Mouse (Mus musculus) MN1 (cell line): ENCODE data around the gene Bnip1.
A peak's percentile ranks its signal among the peaks of the same experiment; 100 is the strongest.

ENCODE experiments used
- DNase-seq: peaks from one replicate; pipeline ENCODE4 v3.0.0-alpha.2; 2016; ENCODE audit warnings: low spot score

The Bnip1 gene

GRCm38 (mm10) chr17:26793068-26793765 is 12.4 kb downstream of the Bnip1 start:
- no peak for DNase-seq

GRCm38 (mm10) chr17:26794744-26795143 is 13.9 kb downstream of the Bnip1 start:
- DNase-seq = peak; percentile 73

DNA sequence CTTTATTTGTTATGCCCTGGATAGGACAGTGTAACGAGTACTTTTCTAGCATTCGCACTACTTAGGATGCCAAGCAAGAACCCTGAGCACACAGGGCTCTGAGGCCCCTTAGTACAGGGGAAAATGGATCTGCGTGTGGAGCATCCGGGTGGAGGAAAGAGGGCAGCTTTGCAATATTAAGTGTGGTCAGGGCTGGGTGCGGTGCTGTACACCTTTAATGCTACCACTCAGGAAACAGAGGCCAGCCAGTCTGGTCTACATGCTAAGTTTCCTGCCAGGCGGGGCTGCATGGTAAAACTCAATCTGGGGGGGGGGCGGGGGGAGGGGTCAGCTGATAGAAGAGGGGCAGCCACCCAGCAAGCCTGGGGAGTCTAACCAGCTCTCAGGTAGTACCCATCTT is 14.5 kb downstream of the Bnip1 start:
- no peak for DNase-seq

DNA sequence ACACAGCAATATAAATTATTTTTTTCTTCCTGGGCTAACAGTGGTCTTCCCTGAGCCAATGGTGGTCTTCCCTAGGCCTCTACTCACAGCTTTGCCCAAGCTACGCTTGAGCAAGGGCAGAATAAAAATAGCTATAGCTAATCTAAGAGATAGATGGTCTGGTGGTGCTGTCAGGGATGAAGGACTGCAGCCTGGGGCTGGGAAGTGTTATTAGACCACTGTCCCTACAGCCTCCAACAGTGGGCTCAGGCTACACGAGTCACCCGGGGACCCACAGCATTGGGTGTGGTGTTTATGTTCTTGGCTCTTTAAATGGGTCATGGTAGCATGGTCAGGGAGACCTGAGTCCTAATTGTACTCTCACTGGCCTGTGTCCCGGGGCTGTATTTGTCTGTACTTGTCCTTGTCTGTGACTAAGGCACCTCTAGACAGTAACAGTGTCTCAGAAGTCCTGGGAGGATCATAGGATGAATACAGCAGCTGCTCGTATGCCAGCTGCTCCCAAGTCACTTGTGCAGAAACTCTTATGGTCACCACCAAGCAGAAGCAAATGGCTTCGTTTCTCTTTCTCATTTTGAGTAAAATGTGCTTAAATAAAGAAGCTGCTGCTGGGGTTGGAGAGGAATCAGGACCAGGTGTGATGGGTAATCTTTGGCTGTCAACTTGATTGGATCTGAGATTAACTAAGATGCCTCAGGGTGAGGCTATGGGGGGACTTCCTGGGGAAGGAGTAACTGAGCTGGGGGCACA is 16.7 kb downstream of the Bnip1 start:
- no peak for DNase-seq

- no peak for DNase-seq
Observed at GRCm38 (mm10) chr17:26802886-26803285, 22.0 kb downstream of the Bnip1 start.

GRCm38 (mm10) chr17:26812607-26813006 is 31.7 kb downstream of the Bnip1 start:
- DNase-seq = no peak

DNA sequence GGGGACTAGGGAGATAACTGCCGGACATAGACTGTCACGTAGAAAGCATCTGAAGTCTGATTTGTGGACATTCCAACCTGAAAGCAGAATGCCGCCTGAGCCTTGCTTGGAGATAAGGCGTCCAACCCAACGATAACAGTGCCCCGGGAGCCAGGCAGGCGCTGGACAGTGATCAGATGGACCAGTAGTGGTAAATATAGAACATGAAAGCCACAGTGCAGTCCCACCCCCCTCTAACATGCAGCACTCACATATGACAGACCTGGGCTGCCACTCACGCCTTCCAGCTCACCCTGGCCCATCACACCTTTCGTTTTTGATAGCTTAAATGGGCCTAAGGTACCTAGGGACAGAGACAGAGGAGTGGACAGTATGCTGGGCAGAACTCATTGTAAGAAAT is 32.6 kb downstream of the Bnip1 start:
- DNase-seq = no peak

DNA sequence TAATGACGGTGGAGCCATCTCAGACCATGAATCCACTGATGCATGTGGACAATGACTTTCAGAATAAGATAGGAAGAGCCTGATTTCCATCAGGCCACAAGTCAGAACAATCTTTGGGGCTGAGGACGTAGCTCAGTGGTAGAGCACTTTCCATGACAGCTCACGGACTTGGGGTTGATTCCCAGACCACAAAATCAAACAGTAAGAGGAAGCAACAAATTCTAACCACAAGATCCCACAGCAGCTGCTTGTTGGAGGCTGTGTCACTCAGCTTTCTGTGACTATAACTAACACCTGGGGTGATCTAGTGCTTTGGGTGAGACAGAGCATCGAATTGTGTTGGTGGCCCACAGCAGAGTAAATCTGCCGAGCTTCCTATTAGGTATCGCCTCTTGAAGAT is 35.9 kb downstream of the Bnip1 start:
- DNase-seq = no peak

DNA sequence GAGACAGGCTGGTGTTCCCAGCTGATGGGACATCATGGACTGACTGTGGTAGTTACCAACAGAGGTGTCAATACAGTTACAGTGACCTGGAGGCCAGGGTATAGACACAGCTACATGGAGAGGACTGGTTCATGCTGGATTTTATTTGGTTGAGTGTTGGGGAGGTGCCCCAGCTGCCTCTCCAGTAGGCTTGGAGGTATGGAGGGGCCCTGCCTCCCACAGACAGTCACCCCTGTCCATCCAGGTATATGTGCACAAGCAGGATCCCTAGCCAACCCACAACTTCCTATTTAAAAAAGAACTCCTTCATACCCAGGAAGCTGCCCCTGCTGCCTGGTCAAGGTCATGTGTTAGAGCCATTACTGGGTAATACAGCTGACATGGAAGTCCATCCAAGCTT is 36.9 kb downstream of the Bnip1 start:
- DNase-seq = no peak

GRCm38 (mm10) chr17:26826131-26826530 is 45.3 kb downstream of the Bnip1 start:
- no peak for DNase-seq

DNA sequence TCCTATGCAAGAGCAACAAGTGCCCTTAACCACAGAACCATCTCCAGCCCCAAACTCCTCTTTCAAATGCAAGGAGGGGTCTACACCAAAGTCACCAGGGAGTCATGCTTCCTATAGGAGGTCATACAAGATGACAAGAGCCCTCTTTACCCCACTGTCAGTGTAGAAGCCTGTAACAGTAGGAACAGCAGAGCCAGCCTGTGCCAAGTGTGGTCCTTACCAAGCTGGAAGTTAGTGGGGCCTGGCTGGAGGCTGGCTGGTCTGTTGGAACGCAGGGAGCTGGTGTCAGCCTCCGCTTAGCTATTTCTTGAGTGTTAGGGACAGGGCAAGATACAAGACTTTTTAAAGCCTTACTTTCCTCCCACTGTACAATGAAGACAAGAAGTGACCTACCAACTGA is 52.9 kb downstream of the Bnip1 start:
- no peak for DNase-seq

- DNase-seq = no peak
Observed at GRCm38 (mm10) chr17:26834302-26834965, 53.6 kb downstream of the Bnip1 start.

DNA sequence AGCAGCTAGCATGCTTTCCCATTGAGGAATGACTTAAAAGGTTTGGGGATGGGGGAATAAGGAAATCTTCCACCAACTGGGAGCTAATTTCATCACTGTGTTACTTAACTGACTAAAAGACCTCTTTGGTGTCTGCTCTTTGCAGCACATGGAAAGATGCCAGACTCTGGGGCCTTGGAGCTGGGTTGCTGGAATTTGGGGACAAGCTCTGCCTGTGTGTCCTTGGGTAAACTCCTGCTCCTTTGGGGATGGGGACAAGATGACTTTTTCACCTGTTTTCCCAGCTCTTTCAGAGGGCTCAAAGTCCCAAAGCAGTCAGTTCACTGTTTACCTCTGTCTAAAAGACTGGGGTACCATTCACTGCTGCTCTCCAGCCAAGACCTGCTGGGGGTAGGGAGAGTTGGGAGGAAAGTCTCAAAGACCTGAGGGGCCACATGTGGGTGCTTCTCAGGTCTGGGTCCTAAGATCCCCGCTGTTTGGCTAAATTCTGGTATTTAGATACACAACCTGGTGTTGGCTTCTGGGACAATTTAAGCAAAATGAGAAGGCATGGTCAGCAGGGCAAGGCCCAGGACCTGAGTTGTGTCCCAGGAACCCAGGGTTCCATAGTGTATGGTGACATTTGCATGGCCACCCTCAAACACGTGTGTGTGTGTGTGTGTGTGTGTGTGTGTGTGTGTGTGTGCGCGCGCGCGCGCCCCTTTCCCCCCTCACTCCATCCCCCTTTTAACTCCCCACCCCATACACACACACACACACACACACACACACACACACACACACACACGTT is 54.3 kb downstream of the Bnip1 start:
- no peak for DNase-seq

DNA sequence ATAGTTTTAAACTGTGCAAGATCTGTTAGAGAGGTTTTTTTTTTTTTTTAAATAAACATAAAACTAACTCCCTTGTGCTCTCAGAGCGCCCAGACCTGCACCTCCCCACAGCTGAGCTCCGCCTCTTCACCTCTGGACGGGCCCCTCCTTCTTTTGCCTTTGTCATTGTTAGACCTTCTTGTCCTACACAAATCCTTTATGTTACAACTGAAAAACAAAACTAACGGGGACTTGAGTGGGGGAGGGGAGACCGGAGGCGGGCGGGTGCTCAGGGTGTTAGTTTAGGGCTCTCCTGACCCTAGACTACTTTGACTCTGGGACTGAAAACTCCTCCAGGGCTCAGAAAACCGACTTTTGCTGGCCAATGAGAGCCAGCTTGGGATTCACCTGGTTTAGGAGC is 55.1 kb downstream of the Bnip1 start:
- DNase-seq = no peak

DNA sequence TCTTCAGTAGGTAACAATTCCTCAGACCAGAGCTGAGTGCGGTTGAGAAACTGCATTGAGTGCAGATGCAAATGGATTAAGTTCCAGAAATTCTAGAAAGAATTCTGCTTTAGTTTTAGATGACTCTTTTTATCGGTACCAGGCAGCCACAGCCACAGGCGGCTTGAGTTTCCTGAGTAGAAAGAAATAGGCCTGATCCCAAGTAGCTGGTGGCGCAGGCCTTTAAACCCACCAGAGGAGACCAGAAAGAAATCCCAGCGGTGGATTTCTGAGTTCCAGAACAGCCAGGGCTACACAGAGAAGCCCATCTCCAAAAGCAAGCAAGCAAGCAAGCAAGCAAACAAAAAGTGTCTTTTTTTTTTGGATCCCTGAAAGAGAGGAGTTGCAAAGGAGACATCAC is 55.5 kb downstream of the Bnip1 start:
- DNase-seq = no peak

- no peak for DNase-seq
Observed at GRCm38 (mm10) chr17:26836786-26837545, 56.1 kb downstream of the Bnip1 start.

DNA sequence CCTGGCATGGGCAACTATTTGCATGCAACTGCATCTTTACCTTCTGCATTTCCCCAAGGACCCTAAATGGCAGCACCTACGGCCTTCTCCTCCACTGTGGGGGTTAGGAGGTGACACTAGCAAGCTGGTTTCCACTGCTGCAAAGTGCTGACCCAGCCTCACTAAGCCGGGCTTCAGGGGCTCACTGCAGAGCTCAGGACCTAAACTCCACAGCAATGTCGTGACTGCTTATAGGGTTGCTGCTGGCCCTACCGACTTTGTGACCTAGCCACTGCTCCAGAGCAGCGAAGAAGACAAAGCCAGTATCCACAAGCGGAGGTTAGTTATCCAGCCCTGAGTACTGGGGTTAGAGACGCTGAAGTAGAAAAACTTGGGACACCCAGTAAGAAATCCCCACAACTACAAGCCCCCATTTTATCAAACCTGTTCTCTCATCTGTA is 56.7 kb downstream of the Bnip1 start:
- DNase-seq = no peak

DNA sequence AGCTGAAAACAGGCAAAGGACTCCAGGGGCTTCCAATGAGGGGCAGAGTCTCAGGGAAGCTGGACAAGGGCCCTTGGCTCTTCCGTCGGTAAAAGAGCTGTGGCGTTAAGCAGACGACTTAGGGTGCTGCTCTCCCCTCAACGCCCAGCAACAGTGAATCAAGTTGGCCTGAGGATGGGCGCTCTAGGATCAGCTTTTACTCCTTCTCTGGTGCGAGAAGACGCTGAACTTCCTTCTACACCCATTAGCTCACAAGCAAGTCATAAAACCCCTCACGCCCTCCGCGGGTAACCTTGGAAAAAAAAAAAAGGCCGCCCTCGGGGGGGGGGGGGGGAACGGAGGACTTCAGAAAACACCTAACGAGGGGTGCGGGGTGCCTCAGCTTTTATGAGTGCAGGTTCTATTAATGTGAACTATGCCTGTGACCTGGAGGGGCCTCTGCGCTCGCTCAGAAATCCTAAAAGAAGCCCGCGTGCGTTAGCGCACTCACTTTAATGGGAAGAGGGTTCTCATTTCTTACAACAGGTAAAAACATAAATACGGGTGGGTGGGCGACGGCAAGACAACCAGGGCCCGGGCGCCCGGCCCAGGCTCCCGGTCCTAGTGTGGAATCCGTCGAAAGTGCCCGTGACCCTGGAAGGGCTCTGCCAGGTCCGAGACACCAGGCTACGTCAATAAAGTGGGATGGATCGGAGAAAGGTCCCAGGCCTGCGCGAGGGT is 57.5 kb downstream of the Bnip1 start:
- DNase-seq = no peak

DNA sequence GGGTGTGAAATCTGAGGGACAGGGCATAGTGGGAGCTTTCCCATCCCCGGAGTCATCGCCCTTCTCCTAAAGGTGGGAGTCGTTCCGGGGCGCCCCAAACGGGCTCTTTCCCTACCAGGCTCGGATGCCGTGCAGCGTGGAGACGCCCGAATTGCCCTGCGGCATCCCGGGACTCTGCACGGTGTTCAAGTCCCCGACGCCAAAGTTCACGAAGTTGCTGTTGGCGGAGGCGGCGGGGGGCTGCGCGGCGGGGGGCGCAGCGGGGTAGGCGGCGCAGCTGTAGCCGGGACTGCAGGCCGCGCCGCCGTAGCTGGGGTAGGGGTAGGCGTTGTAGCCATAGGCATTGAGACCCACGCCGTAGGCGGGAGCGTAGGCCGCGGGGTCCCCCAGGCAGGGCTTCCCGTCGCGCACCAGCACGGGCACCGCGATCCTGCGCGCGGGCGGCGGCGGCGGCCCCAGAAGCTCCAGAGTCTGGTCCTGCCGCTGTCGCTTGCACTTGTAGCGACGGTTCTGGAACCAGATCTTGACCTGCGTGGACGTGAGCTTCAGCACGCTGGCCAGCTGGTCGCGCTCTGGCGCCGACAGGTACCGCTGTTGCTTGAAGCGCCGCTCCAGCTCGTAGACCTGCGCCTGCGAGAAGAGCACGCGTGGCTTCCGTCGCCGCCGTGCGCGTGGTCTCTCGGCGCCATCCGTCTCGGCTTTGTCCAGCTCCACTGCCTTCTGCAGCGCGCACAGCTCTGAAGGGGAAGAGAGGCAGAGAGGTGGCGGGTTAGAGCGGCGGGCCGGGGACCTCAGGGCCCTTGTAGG is 58.2 kb downstream of the Bnip1 start:
- DNase-seq = no peak
